Mouse (Mus musculus) embryonic fibroblast, embryonic 13.5 days (primary cell): Measurements from ENCODE around the gene Aff4.

Experiments used
- CTCF ChIP-seq: IDR thresholded peaks from 2 replicates; pipeline ENCODE4 v1.5.1; 2011; ENCODE audit warnings: mild to moderate bottlenecking, control low read depth, low read length, moderate library complexity, borderline replicate concordance; ENCODE audit not compliant: insufficient read depth
- POLR2A ChIP-seq: IDR thresholded peaks from 2 replicates; pipeline ENCODE4 v1.6.1; 2011; ENCODE audit warnings: low read depth, mild to moderate bottlenecking, control low read depth, low read length, moderate library complexity

DNA sequence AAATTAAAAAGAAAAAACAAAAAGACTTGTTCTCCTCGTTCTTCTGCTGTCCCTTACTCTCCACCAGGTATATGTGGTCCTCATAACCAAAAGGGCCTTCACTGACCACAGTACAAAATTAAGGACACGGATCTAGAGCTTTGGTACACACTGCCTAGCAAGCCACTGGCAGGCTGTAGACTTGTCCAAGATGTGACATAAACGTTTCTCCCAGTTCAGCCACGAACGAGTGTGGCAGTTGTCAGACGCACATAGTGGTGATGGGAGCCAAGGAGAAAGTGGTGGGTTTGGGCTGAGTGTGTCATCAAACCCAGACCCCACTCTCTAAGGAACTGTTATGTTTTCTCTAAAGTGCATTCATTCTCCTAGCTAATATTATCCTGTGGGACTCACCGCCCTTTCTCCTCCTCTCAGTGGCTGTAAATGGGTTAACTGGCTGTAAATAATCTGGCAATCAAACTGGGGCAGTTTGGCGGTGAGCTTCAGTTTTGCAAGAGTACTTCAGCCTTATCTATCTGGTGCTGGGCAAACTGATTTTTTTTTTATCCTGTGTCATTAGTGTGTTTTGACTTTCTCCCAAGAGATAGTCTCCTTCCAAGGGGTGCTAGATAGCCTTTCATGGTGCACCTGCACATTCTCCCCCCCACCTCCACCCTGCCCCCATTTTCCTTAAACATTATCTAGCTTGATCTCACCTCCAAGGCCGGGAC lies 80.9 kb downstream of the Aff4 start:
- TF ChIP-seq CTCF (no peak), POLR2A (no peak)
